Mouse (Mus musculus) heart, adult 18-20 months (tissue): Measurements from ENCODE around the gene Lrrc20. TPM values are rescaled to one million over a fixed set of nuclear protein-coding genes. Genes with fewer than 3 reads are reported as not detected.
"Not testable (repeated sequence)": the region's sequence is repeated elsewhere in the genome, so short reads cannot be mapped to it uniquely, and the experiment has no call there.

Experiments
- DNase-seq, 2 experiments: peaks; one replicate each; pipeline ENCODE4 v3.0.0; 2021 to 2022; ENCODE audit warnings: mixed read lengths in 1 of 2
- long read RNA-seq, 2 experiments: library from polyadenylated mRNA; stranded (forward); transcript quantifications; one replicate each; pipeline ENCODE4 v2.0.0; 2021
- total RNA-seq, 2 experiments: library from RNA; stranded (reverse); gene quantifications; 2 replicates each; pipeline ENCODE4 v1.2.3; 2021

Lrrc20 gene
- 10 to 100 TPM; 32.8 to 39.8 TPM for total RNA-seq
- long read RNA-seq, experiment 1, partial matches to known transcripts, result 8 of 11 reads
- long read RNA-seq, experiment 1, other reads (novel, unspliced or antisense), result 0 of 11 reads
- long read RNA-seq, experiment 2, partial matches to known transcripts, result 0 of 5 reads
- long read RNA-seq, experiment 2, other reads (novel, unspliced or antisense), result 4 of 5 reads

GRCm38 (mm10) chr10:61475594-61476439 is at the start of gene Lrrc20:
Gene Lrrc20, plus strand, starts transcription at chr10:61475801.
- DNase-seq, result peak; percentile 93 to 97

GRCm38 (mm10) chr10:61426251-61426757 is 49.3 kb upstream of the Lrrc20 start:
- peak; percentile 85 to 91 for DNase-seq

GRCm38 (mm10) chr10:61427951-61428350 is 47.6 kb upstream of the Lrrc20 start:
- no peak for DNase-seq

- no peak for DNase-seq
Observed at GRCm38 (mm10) chr10:61428416-61428815, 47.2 kb upstream of the Lrrc20 start.

- DNase-seq, result no peak
Observed at GRCm38 (mm10) chr10:61429043-61429442, 46.6 kb upstream of the Lrrc20 start.

- DNase-seq, result no peak
Observed at GRCm38 (mm10) chr10:61431375-61431774, 44.2 kb upstream of the Lrrc20 start.

GRCm38 (mm10) chr10:61440202-61440800 is 35.3 kb upstream of the Lrrc20 start:
- no peak for DNase-seq

- no peak for DNase-seq
Observed at GRCm38 (mm10) chr10:61443456-61443855, 32.1 kb upstream of the Lrrc20 start.

GRCm38 (mm10) chr10:61443876-61444275 is 31.7 kb upstream of the Lrrc20 start:
- DNase-seq, result no peak

- no peak for DNase-seq
Observed at GRCm38 (mm10) chr10:61445016-61445415, 30.6 kb upstream of the Lrrc20 start.

GRCm38 (mm10) chr10:61447581-61448353 is 27.8 kb upstream of the Lrrc20 start:
- peak; percentile 56 to 65 for DNase-seq

- DNase-seq, result no peak
Observed at GRCm38 (mm10) chr10:61448834-61449233, 26.8 kb upstream of the Lrrc20 start.

- peak; percentile 44 to 64 for DNase-seq
Observed at GRCm38 (mm10) chr10:61451463-61451930, 24.1 kb upstream of the Lrrc20 start.

GRCm38 (mm10) chr10:61451931-61452617 is 23.5 kb upstream of the Lrrc20 start:
- DNase-seq, result peak; percentile 47 to 55

- peak; percentile 99 to 100 for DNase-seq
Observed at GRCm38 (mm10) chr10:61452645-61453044, 23.0 kb upstream of the Lrrc20 start, which contains the start of gene Eif4ebp2. Gene Eif4ebp2, minus strand, starts transcription at chr10:61452661.

GRCm38 (mm10) chr10:61453171-61453570 is 22.4 kb upstream of the Lrrc20 start:
- not testable (repeated sequence) for DNase-seq

- DNase-seq, result no peak
Observed at GRCm38 (mm10) chr10:61457182-61457581, 18.4 kb upstream of the Lrrc20 start.

- DNase-seq, result peak; percentile 54 to 67
Observed at GRCm38 (mm10) chr10:61465009-61465408, 10.6 kb upstream of the Lrrc20 start.

GRCm38 (mm10) chr10:61466242-61466641 is 9.4 kb upstream of the Lrrc20 start:
- peak in 1 of 2 experiments; percentile 38 for DNase-seq

- peak; percentile 31 to 59 for DNase-seq
Observed at GRCm38 (mm10) chr10:61466873-61467272, 8.7 kb upstream of the Lrrc20 start.

- no peak for DNase-seq
Observed at GRCm38 (mm10) chr10:61468900-61469299, 6.7 kb upstream of the Lrrc20 start.
